Mouse (Mus musculus) embryonic stem cell, embryonic (primary cell): Measurements from ENCODE around the gene H2-M10.2.
"Not testable (repeated sequence)": the region's sequence is repeated elsewhere in the genome, so short reads cannot be mapped to it uniquely, and the experiment has no call there.

Experiments used
- CTCF ChIA-PET, 4 experiments: fragments of 300-600 bp in 2 of 4; fragments of 350-600 bp in 2 of 4; sonication (Branson Sonifier 250); formaldehyde crosslinking; loops; one replicate each; lab custom pipeline; 2022; ENCODE audit warnings: inconsistent platforms in 2 of 4; lab: Charles Lee
- POLR2A ChIA-PET, 4 experiments: fragments of 300-600 bp in 2 of 4; fragments of 350-600 bp in 2 of 4; sonication (Branson Sonifier 250); formaldehyde crosslinking; loops; one replicate each; lab custom pipeline; 2022; ENCODE audit warnings: antibody characterized with exemption in 4 of 4, inconsistent platforms in 1 of 4; lab: Charles Lee

Gene H2-M10.2

GRCm38 (mm10) chr17:36286390-36286789 is at the start of gene H2-M10.2:
Gene H2-M10.2 (minus strand): TSS chr17:36286490.
- ChIA-PET POLR2A (no interaction called here), CTCF (no interaction called here)

- ChIA-PET CTCF (interaction anchor here in 1 of 4 experiments (0.6 kb wide), 1 partner anchor 169 kb away, joined by 5 read pairs; no protein-coding TSS in a partner anchor), POLR2A (no interaction called here)
Measured at GRCm38 (mm10) chr17:36326055-36326454, 39.8 kb upstream of the H2-M10.2 start, which contains the start of gene H2-M10.1. Gene H2-M10.1 (minus strand): TSS chr17:36326155.

- CTCF ChIA-PET, result interaction anchor here in 1 of 4 experiments (0.9 kb wide), 1 partner anchor 508 kb away, joined by 3 read pairs; no protein-coding TSS in a partner anchor
Measured at GRCm38 (mm10) chr17:36315689-36316253, 29.5 kb upstream of the H2-M10.2 start.

GRCm38 (mm10) chr17:36315041-36315688 is 28.9 kb upstream of the H2-M10.2 start:
- CTCF ChIA-PET, result interaction anchor here in 1 of 4 experiments (0.9 kb wide), 1 partner anchor 509 kb away, joined by 3 read pairs; no protein-coding TSS in a partner anchor
- POLR2A ChIA-PET, result interaction anchor here in 3 of 4 experiments (0.8 to 1.6 kb wide), 4 partner anchors 10 to 58 kb away, joined by 3 to 6 read pairs (median 4); partner anchors contain the start of genes Rpp21 (in 1 of the 3) and Trim39 (in 1 of the 3)

More at GRCm38 (mm10) chr17:36315689-36316253, 29.5 kb upstream of the H2-M10.2 start:
- POLR2A ChIA-PET, result interaction anchor here in 3 of 4 experiments (1.0 to 1.6 kb wide), 3 partner anchors 44 to 58 kb away, joined by 4 to 6 read pairs (median 5); partner anchors contain the start of genes Rpp21 (in 1 of the 3) and Trim39 (in 1 of the 3)

GRCm38 (mm10) chr17:36314511-36314910 is 28.2 kb upstream of the H2-M10.2 start:
- POLR2A ChIA-PET, result interaction anchor here in 3 of 4 experiments (0.7 to 1.6 kb wide), 4 partner anchors 10 to 427 kb away, joined by 3 to 6 read pairs (median 4); partner anchors contain the start of gene Trim39 (in 1 of the 3)
- CTCF ChIA-PET, result no interaction called here

- CTCF ChIA-PET, result interaction anchor here in 2 of 4 experiments (0.7 to 2.2 kb wide), 8 partner anchors 10 to 515 kb away, joined by 3 to 8 read pairs (median 4); no protein-coding TSS in a partner anchor
- POLR2A ChIA-PET, result no interaction called here
Measured at GRCm38 (mm10) chr17:36309293-36309692, 23.0 kb upstream of the H2-M10.2 start.

GRCm38 (mm10) chr17:36308855-36309254 is 22.6 kb upstream of the H2-M10.2 start:
- POLR2A ChIA-PET, result not testable (repeated sequence)
- CTCF ChIA-PET, result interaction anchor here in 2 of 4 experiments (0.5 to 2.2 kb wide), 13 partner anchors 11 to 895 kb away, joined by 3 to 8 read pairs (median 3); no protein-coding TSS in a partner anchor

GRCm38 (mm10) chr17:36281521-36282245 is 4.6 kb downstream of the H2-M10.2 start:
- ChIA-PET POLR2A (interaction anchor here in 2 of 4 experiments (1.2 to 3.5 kb wide), 5 partner anchors 8 to 46 kb away, joined by 3 to 8 read pairs (median 4); partner anchors contain the start of gene Trim39 (in 1 of the 2)), CTCF (interaction anchor here in 1 of 4 experiments (1.1 kb wide), 1 partner anchor 288 kb away, joined by 4 read pairs; no protein-coding TSS in a partner anchor)

- POLR2A ChIA-PET, result interaction anchor here in 2 of 4 experiments (0.6 to 3.6 kb wide), 6 partner anchors 17 to 74 kb away, joined by 3 to 15 read pairs (median 4); partner anchors contain the start of gene Rpp21 (in 1 of the 2)
Measured at GRCm38 (mm10) chr17:36274776-36275175, 11.5 kb downstream of the H2-M10.2 start.

GRCm38 (mm10) chr17:36273796-36274195 is 12.5 kb downstream of the H2-M10.2 start:
- ChIA-PET POLR2A (interaction anchor here in 2 of 4 experiments (0.6 to 2.0 kb wide), 4 partner anchors 9 to 55 kb away, joined by 3 to 4 read pairs (median 3); no protein-coding TSS in a partner anchor), CTCF (interaction anchor here in 1 of 4 experiments (0.7 kb wide), 1 partner anchor 17 kb away, joined by 3 read pairs; no protein-coding TSS in a partner anchor)

More at GRCm38 (mm10) chr17:36274776-36275175, 11.5 kb downstream of the H2-M10.2 start:
- CTCF ChIA-PET, result interaction anchor here in 2 of 4 experiments (0.6 to 3.2 kb wide), 3 partner anchors 9 to 277 kb away, joined by 3 to 18 read pairs (median 3); no protein-coding TSS in a partner anchor

- CTCF ChIA-PET, result interaction anchor here in 3 of 4 experiments (0.6 to 1.1 kb wide), 3 partner anchors 15 to 810 kb away, joined by 3 to 6 read pairs (median 4); partner anchors contain the start of genes Rpp21 (in 1 of the 3) and Trim26 (in 1 of the 3)
Measured at GRCm38 (mm10) chr17:36272643-36273366, 13.5 kb downstream of the H2-M10.2 start.

GRCm38 (mm10) chr17:36271586-36272256 is 14.6 kb downstream of the H2-M10.2 start, which contains the start of gene Trim39:
Gene Trim39 (minus strand): TSS chr17:36272247.
- CTCF ChIA-PET, result interaction anchor here in 3 of 4 experiments (0.5 to 1.2 kb wide), 6 partner anchors 9 to 565 kb away, joined by 3 to 4 read pairs (median 3); partner anchors contain the start of genes Rpp21 (in 1 of the 3) and Trim26 (in 1 of the 3)
- POLR2A ChIA-PET, result interaction anchor here (0.6 to 5.2 kb wide), 28 partner anchors 8 to 701 kb away, joined by 3 to 42 read pairs (median 4); partner anchors contain the start of genes Rpp21 (in 3 of the 4), Ier3 (in 1 of the 4) and Trim26 (in 1 of the 4)

More at GRCm38 (mm10) chr17:36272643-36273366, 13.5 kb downstream of the H2-M10.2 start:
- POLR2A ChIA-PET, result interaction anchor here in 3 of 4 experiments (0.8 to 5.2 kb wide), 14 partner anchors 9 to 189 kb away, joined by 3 to 42 read pairs (median 4); partner anchors contain the start of gene Rpp21 (in 2 of the 3)

- CTCF ChIA-PET, result interaction anchor here in 2 of 4 experiments (1.2 kb wide), 2 partner anchors 14 to 36 kb away, joined by 3 read pairs; no protein-coding TSS in a partner anchor
- POLR2A ChIA-PET, result interaction anchor here (0.8 to 5.2 kb wide), 21 partner anchors 7 to 702 kb away, joined by 3 to 42 read pairs (median 5); partner anchors contain the start of genes Rpp21 (in 3 of the 4), Ier3 (in 1 of the 4) and Trim26 (in 1 of the 4)
Measured at GRCm38 (mm10) chr17:36270956-36271585, 15.2 kb downstream of the H2-M10.2 start.

- ChIA-PET CTCF (interaction anchor here in 3 of 4 experiments (0.6 to 2.9 kb wide), 11 partner anchors 8 to 268 kb away, joined by 3 to 18 read pairs (median 4); partner anchors contain the start of gene Rpp21 (in 2 of the 3)), POLR2A (interaction anchor here in 3 of 4 experiments (0.9 to 1.6 kb wide), 7 partner anchors 8 to 22 kb away, joined by 3 to 6 read pairs (median 5); partner anchors contain the start of gene Rpp21 (in 2 of the 3))
Measured at GRCm38 (mm10) chr17:36265834-36266233, 20.5 kb downstream of the H2-M10.2 start.
